Mouse (Mus musculus): ENCODE results near the gene Nin. TPM values are rescaled to one million over a fixed set of nuclear protein-coding genes. Genes with fewer than 3 reads are reported as not detected.
A peak's percentile ranks its signal among the peaks of the same experiment; 100 is the strongest.

Nin gene
- polyA plus RNA-seq, 3 experiments from 2014 or later: 14.6 to 25.0 (median 24.6) TPM

GRCm38 (mm10) chr12:70082485-70082884 is 31.0 kb downstream of the Nin start:
- ATAC-seq: no peak

GRCm38 (mm10) chr12:70078471-70079025 is 35.0 kb downstream of the Nin start:
- peak; percentile 85 for ATAC-seq

DNA sequence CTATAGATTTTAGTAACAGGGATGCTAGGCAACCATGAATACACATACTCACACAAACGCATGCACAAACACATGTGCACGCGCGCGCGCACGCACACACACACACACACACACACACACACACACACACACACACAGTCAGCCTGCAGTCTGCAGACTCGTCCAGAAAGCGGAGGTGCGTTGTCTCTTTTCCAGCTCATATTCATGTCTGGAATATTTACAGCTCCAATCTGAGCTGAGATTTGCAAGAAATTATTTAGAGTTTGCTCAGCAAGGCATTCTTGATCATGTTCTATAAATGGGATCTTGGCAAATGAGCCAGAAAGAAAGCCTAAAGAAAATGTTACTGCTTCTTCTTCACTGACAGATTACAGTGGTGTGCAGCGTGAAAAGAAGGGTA is 37.0 kb downstream of the Nin start:
- ATAC-seq: no peak

GRCm38 (mm10) chr12:70075001-70075400 is 38.5 kb downstream of the Nin start:
- peak; percentile 39 for ATAC-seq

- ATAC-seq: no peak
These were observed 42.6 kb downstream of the Nin start for GRCm38 (mm10) chr12:70070888-70071287.

DNA sequence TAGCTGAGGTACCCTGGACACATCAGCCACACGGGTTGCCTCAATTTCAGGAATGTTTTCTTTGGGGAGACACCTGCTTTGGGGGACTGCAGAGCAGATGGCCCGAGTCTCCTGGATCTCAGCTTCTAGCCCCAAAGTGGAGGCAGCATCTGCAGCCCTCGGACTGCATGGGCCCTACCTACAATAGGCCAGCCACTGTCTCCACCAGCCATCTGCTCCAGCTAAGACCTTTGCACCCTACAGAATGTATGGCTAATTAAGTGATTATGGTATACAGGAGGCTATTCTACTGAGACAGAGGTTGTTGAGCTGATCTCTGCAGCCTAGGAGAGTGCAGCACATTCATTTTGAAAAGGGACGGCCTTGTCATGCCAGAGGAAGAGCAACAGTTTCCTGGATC is 43.2 kb downstream of the Nin start:
- ATAC-seq: no peak

GRCm38 (mm10) chr12:70068647-70069257 is 44.8 kb downstream of the Nin start:
- no peak for ATAC-seq

- no peak for ATAC-seq
These were observed 45.7 kb downstream of the Nin start for GRCm38 (mm10) chr12:70067849-70068248.

GRCm38 (mm10) chr12:70062114-70062513 is 51.4 kb downstream of the Nin start:
- ATAC-seq: peak; percentile 67

GRCm38 (mm10) chr12:70058956-70059851 is 54.3 kb downstream of the Nin start:
- ATAC-seq: no peak

- no peak for ATAC-seq
These were observed 62.8 kb downstream of the Nin start for GRCm38 (mm10) chr12:70050699-70051098.

- ATAC-seq: no peak
These were observed 64.8 kb downstream of the Nin start for GRCm38 (mm10) chr12:70048741-70049140.

- ATAC-seq: no peak
These were observed 66.2 kb downstream of the Nin start for GRCm38 (mm10) chr12:70047281-70047680.

- no peak for ATAC-seq
These were observed 69.2 kb downstream of the Nin start for GRCm38 (mm10) chr12:70044353-70044752.

DNA sequence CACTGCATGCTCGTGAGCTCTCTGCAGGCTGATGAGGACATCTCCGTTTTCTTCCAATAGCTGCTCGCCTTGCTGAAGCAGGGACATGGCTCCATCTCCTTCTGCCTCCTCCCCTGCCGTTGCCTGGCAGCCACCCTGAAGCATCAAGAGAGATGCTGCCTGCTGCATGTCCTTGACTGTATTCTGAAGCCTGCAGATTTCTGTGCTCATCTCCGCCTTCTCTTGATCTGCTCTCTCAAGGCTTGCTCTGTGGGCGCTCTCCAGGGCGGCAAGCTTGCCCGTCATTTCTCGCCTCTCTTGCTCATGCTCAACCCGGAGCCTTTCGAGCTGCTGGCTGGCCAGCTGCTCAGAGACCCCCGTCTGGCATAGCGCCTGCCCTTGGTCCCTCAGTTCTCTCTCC is 70.1 kb downstream of the Nin start:
- no peak for ATAC-seq

- ATAC-seq: no peak
These were observed 72.5 kb downstream of the Nin start for GRCm38 (mm10) chr12:70040981-70041380.

DNA sequence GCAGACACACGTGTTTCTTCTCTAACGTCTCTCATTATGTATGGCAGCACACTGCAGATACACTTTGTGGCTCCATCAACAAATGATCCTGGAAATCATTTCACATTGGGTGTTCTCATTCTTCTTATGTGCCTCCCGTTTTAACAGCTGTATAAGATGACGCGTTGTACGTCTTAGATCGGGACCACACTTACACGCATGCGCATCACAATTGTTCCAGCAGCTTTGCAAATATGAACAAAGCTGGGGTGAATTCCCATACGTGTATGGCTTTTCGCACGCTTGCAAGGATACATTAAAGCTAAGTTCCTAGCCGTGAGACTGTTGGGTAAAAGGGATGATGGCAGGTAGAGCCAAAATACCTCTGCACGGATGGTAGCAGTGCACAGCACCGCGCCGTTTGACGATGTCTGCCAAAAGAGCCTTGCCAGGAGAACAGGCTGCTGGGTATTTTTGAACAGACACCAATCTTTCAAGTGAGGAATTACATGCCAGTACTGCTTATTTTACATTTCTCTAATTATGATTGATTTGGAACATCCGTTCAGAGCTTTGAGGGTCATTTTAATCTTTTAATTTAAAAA is 76.7 kb downstream of the Nin start:
- ATAC-seq: no peak

GRCm38 (mm10) chr12:70026233-70026632 is 87.3 kb downstream of the Nin start:
- no peak for ATAC-seq

DNA sequence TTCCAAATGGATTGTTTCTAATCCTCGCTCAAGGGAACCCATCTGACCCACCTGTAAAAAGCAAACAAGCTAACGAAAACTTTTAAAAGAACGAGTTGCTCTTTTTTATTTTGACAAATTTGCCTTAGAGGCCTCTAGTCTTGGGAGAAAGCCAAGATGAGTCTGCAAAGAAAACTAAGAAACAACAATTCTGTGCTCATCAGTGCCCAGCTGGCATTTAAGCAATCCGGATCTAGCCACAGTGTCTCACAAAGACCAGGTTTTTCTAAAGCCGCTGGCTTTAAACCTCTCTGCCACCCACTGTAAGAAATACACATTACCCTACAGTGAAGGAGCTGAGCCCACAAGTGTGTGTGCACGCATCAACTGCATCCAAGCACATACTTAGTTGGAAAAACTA is 88.1 kb downstream of the Nin start:
- no peak for ATAC-seq

DNA sequence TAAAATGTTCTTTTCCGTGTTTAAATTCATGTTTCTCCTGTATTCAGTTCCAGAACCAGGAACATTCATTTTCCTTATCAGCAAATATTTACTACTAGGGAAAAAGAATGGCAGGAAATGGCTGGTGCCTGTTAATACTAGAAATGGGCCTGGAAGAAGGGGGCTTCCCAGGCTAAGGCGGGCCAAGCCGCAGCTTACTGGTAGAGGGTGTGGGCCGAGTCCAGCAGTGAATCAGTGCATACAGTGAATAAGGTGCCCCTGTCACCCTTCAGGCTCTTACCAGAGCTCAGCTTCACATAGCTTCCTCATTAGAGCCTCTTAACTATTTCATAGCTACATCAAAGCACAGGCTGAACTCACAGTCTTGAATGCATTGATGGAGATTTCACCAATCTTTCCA is 89.9 kb downstream of the Nin start:
- ATAC-seq: no peak

DNA sequence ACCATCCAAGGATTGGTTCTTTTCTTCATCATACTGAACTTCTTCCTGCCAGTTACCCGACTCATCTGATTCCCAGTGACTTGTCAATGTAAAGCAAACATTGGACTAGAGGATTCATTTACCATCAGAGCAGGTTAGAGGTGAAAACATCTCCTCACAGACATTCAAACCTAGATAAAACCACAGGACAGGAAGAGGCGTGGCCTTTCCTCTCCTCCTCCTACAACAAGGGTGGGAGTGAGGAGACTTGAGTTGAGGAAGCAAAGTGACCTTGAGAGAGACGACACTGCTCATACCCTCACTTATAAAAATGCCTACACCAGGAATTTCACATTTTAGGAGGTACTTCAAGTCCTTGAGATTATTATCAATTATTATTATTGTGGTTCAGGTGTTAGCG is 95.4 kb downstream of the Nin start:
- ATAC-seq: peak; percentile 98

GRCm38 (mm10) chr12:70015936-70016335 is 97.6 kb downstream of the Nin start:
- ATAC-seq: no peak

- ATAC-seq: no peak
These were observed 101.8 kb downstream of the Nin start for GRCm38 (mm10) chr12:70011681-70012080.

Measured in inflammation-experienced regulatory T-cells, adult 6 months (primary cell).